Mouse (Mus musculus): ENCODE results near the gene Cnn3. TPM values are rescaled to one million over a fixed set of nuclear protein-coding genes. Genes with fewer than 3 reads are reported as not detected.
A peak's percentile ranks its signal among the peaks of the same experiment; 100 is the strongest.

Cnn3 gene
- polyA plus RNA-seq, 1 experiment, result 2.6 TPM

DNA sequence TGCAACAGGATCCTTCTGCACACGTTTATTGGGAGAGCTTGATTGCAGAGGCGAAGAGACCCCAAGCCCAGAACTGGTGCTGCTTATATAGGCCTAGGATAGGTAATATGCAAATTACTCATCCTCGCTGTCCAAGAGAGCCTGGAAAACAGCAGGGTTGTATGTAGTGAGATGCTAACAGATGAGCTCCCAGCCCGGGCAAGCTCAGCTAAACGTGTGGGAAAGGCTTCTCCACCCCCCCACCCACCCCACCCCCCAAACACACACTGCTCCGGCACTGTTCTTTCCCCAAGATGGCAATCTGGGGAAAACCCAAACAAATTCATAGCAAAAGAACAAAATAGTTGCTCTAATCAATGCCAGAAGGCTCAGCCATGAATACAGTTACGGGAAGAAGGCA, 29.7 kb upstream of the Cnn3 start:
- Histone ChIP-seq H3K4me3 (replicated peaks) (no peak overlapping the region), H3K9me3 (peaks cover 7% of the 10 kb centered on the region; the same call in 1 of the 2 replicates), H3K36me3 (replicated peaks; ENCODE audit: low read length) (no peaks in the 10 kb centered on the region), H3K4me1 (peaks cover 7% of the 10 kb centered on the region), H3K27me3 (replicated peaks) (peaks cover 7% of the 10 kb centered on the region)
- no peak for TF ChIP-seq GATA1 (IDR thresholded peaks at IDR 0.05; ENCODE audit: borderline replicate concordance, low read length)
- no peak for TF ChIP-seq FLI1 (IDR thresholded peaks at IDR 0.05; ENCODE audit: low read length)

DNA sequence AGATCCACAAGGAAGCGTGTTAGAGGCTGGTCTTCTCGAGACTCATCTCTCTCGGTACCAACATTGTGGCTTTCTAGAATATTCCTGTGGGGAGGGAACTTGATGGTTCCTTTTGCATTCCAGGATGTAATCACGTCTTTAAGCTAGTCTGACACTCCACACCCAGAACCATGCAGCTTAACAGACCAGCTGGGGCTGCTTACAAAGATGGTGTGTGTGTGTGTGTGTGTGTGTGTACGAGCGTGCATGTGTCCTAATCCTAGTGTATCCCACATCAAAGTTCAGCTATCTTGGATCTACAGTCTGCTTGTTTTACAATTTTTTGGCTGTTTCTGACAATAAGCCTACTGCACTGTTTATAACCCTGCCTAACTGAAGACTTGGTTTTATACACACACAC, 29.3 kb upstream of the Cnn3 start:
- Histone ChIP-seq H3K27me3 (replicated peaks) (peaks cover 7% of the 10 kb centered on the region), H3K36me3 (replicated peaks; ENCODE audit: low read length) (no peaks in the 10 kb centered on the region), H3K4me3 (replicated peaks) (no peak overlapping the region), H3K4me1 (peaks cover 11% of the 10 kb centered on the region), H3K9me3 (peaks cover 7% of the 10 kb centered on the region; the same call in 1 of the 2 replicates)
- no peak for TF ChIP-seq GATA1 (IDR thresholded peaks at IDR 0.05; ENCODE audit: borderline replicate concordance, low read length)
- no peak for TF ChIP-seq FLI1 (IDR thresholded peaks at IDR 0.05; ENCODE audit: low read length)

DNA sequence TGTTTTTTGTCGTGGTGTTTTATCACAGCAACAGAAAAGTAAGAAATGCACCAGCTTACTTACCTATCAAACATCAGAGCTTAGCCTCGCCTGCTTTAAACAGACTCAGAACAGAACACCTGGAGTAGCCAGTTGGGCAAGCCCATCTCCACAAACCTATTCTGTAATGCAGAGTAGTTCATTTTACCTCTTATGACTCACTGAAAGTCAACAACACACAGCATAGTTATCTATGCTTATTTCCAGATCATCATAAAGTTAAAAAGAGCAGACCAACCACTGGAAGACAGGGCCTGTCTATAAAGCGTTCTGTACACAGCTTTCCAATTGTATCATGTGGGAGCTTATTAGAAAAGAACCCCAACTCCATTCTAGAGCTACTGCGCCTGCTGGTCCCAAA, 24.9 kb upstream of the Cnn3 start:
- Histone ChIP-seq H3K36me3 (replicated peaks; ENCODE audit: low read length) (no peaks in the 10 kb centered on the region), H3K9me3 (peaks cover 7% of the 10 kb centered on the region; the same call in 1 of the 2 replicates), H3K4me1 (peaks cover 29% of the 10 kb centered on the region), H3K4me3 (replicated peaks) (no peak overlapping the region), H3K27me3 (replicated peaks) (peaks cover 2% of the 10 kb centered on the region)
- TF ChIP-seq FLI1 (IDR thresholded peaks at IDR 0.05; ENCODE audit: low read length) (no peak), GATA1 (IDR thresholded peaks at IDR 0.05; ENCODE audit: borderline replicate concordance, low read length) (no peak)

DNA sequence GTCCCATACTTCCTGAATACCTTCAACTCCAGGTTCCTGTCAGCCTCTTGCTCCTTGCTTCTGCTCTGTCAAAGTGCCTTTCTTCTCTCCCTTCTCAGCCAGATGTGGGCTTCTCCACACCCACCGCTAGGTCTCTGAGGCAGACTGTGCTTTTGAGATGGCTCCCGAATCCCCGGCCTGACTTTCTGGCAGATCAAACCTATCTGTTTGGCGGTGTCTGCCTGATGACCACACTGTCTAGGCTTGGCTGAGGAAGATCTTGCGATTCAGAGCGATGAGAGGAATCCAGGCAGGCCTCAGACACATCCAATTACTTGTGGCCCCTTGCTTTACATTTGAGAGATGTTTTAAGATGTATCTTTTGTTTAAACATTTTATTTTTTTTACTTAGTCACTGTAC, 24.2 kb upstream of the Cnn3 start:
- Histone ChIP-seq H3K36me3 (replicated peaks; ENCODE audit: low read length) (no peaks in the 10 kb centered on the region), H3K4me1 (peaks cover 29% of the 10 kb centered on the region), H3K9me3 (peaks cover 7% of the 10 kb centered on the region; the same call in 1 of the 2 replicates), H3K4me3 (replicated peaks) (peak overlapping the region; percentile 9), H3K27me3 (replicated peaks) (peaks cover 2% of the 10 kb centered on the region)
- TF ChIP-seq GATA1 (IDR thresholded peaks at IDR 0.05; ENCODE audit: borderline replicate concordance, low read length) (no peak), FLI1 (IDR thresholded peaks at IDR 0.05; ENCODE audit: low read length) (no peak)

DNA sequence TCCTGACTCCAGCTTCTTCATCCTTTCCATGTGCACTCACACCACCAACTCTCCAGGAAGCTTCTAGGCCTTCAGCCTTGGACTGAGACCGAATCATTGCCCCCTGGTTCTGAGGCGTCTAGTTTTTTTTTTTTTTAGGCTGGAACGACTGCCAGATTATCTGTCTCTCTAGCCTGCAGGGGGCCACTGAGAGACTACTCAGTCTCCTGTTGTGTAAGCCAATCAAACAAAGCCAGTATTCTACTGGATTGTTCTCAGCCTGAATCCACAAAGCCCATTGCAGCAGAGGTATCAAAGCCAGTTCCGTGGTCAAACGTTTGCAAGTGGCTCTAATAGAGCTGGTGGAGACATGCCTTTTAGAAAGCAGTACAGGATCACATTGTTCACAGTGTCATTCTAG, 22.8 kb upstream of the Cnn3 start:
- Histone ChIP-seq H3K27me3 (replicated peaks) (peaks cover 2% of the 10 kb centered on the region), H3K4me1 (peaks cover 29% of the 10 kb centered on the region), H3K9me3 (peaks cover 7% of the 10 kb centered on the region; the same call in 1 of the 2 replicates), H3K36me3 (replicated peaks; ENCODE audit: low read length) (no peaks in the 10 kb centered on the region), H3K4me3 (replicated peaks) (no peak overlapping the region)
- TF ChIP-seq FLI1 (IDR thresholded peaks at IDR 0.05; ENCODE audit: low read length) (no peak), GATA1 (IDR thresholded peaks at IDR 0.05; ENCODE audit: borderline replicate concordance, low read length) (no peak)

DNA sequence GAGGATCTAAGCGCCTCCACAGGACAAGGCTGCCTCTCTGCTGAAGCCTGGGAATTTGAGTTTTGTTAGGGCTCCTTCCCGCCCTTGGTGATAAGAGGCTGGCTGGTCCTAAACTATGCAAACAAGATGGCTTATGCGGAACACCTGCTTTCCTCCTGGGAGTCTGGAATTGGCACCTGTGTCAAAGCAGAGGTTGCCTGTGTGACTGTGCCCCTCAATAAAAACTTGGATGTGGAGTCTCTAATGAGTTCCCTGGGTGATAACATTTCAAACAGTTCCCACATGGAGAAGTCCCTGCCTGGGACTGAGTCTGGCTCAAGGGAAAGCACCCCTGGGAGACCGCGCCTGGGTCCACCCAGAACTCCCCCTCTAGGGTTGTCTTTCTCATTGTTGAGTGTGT, 21.2 kb upstream of the Cnn3 start:
- no peaks in the 10 kb centered on the region for H3K36me3 ChIP-seq (replicated peaks; ENCODE audit: low read length)
- H3K4me1 ChIP-seq, result peaks cover 29% of the 10 kb centered on the region
- peaks cover 8% of the 10 kb centered on the region for H3K27me3 ChIP-seq (replicated peaks)
- H3K9me3 ChIP-seq, result no peaks in the 10 kb centered on the region
- TF ChIP-seq FLI1 (IDR thresholded peaks at IDR 0.05; ENCODE audit: low read length), result no peak
- TF ChIP-seq GATA1 (IDR thresholded peaks at IDR 0.05; ENCODE audit: borderline replicate concordance, low read length), result no peak
- no peak overlapping the region for H3K4me3 ChIP-seq (replicated peaks)

DNA sequence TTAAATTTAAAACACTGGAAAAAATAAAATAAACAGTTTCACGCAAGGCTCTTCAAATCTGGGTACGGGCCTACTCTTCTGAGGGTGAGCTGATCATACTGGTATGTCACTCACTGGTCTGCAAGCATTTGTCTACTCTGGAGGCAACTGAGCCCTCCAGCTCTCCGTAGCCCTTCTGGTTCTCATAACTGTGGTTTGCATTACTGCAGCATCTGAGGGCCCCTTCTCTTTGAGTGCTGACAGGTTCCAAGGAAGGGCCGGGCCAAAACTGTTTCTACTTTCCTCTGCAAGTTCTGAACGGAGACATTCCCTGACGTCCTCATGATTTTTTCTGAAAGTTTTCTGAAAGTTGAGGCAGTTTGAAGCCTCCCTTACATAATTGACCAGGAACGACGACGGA, 18.9 kb upstream of the Cnn3 start:
- peaks cover 11% of the 10 kb centered on the region for H3K27me3 ChIP-seq (replicated peaks)
- TF ChIP-seq FLI1 (IDR thresholded peaks at IDR 0.05; ENCODE audit: low read length), result no peak
- TF ChIP-seq GATA1 (IDR thresholded peaks at IDR 0.05; ENCODE audit: borderline replicate concordance, low read length), result no peak
- no peaks in the 10 kb centered on the region for H3K36me3 ChIP-seq (replicated peaks; ENCODE audit: low read length)
- H3K4me1 ChIP-seq, result peaks cover 14% of the 10 kb centered on the region
- H3K4me3 ChIP-seq (replicated peaks), result no peak overlapping the region
- H3K9me3 ChIP-seq, result no peaks in the 10 kb centered on the region

DNA sequence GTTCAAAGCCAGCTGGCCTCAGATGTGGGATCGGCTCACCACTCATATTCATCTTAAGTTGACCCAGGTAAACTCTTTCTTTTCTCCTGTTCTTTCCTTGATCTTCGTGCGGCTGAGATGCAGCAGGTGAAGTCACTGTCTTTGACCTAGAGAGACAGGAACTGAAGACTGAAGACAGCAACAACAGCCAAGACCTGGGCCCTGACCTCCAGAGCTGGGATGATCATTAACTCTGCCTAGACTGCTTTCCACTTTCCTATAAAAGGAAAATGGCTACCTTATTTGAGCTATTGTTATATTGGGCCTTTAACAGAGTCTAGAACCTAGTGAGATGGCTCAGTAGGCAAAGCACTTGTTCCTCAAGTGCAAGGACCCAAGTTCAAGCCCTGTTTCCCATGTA, 17.9 kb upstream of the Cnn3 start:
- Histone ChIP-seq H3K9me3 (no peaks in the 10 kb centered on the region), H3K4me1 (peaks cover 4% of the 10 kb centered on the region), H3K4me3 (replicated peaks) (no peak overlapping the region), H3K36me3 (replicated peaks; ENCODE audit: low read length) (no peaks in the 10 kb centered on the region), H3K27me3 (replicated peaks) (peaks cover 13% of the 10 kb centered on the region)
- TF ChIP-seq FLI1 (IDR thresholded peaks at IDR 0.05; ENCODE audit: low read length), result no peak

DNA sequence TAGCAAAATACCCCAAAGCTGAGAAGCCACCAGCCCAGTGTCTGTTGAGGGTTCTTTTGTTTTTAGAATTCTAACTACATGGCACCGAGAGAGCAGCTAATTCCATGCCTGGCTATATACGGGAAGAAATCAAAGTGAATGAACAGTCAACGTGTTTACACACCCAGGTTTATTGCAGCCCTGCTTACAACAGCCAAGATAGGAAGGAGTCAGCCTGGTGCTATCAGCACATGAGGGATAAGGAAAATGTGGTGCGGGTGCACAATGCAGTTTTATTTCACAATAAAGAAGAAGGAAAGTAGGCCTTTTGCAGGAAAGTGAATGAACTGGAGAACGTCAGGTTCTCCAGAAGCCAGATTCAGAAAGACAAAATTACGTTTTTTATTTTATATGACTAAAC, 14.8 kb upstream of the Cnn3 start:
- H3K27me3 ChIP-seq (replicated peaks), result peaks cover 13% of the 10 kb centered on the region
- no peaks in the 10 kb centered on the region for H3K4me1 ChIP-seq
- TF ChIP-seq FLI1 (IDR thresholded peaks at IDR 0.05; ENCODE audit: low read length) (no peak), GATA1 (IDR thresholded peaks at IDR 0.05; ENCODE audit: borderline replicate concordance, low read length) (no peak)
- H3K9me3 ChIP-seq, result peaks cover 12% of the 10 kb centered on the region
- no peak overlapping the region for H3K4me3 ChIP-seq (replicated peaks)
- no peaks in the 10 kb centered on the region for H3K36me3 ChIP-seq (replicated peaks; ENCODE audit: low read length)

DNA sequence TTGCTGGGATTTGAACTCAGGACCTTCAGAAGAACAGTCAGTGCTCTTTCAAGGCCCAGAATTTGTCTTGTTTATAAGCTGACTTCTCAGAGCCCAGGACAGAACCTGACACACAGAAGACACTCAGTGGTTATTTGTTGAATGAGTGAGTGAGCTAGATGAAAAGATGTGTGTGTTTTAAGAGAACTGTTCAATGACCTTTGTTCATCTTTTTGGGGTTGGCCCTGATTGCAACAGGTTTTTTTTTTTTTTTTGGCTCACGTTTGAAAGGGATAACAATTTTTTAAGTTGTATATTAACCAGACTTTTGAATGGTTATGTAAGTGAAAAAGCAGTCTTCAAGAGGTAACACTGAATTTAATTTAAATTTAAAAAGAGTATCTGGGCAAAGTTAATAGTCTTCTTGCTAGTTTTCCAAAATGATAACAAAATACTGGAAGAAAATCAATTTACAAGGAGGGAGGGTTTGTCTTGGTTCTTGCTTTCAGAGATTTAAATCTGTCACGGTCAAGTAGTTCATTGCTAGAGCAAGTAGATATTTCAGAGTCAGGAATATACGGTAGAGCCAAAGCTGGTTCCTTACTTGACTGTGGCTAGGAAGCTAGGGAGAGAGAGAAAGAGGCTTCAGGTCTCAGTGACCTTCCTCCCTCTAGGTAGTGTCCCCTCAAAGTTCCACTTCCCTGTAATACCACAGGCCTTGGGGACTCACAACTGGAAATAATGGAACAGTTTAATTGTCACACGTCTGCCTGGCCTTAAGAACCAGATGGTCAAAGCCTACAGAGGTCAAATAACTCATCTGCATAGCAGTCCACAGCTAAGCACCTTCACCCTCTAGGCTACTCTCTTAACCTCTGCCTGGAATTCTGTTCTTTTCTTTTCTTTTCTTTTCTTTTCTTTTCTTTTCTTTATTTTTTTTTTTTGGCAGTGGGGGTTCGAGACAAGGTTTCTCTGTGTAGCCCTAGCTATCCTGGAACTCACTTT, 9.8 kb upstream of the Cnn3 start:
- Histone ChIP-seq H3K27me3 (replicated peaks) (peaks cover 6% of the 10 kb centered on the region), H3K4me3 (replicated peaks) (no peak overlapping the region), H3K9me3 (peaks cover 12% of the 10 kb centered on the region), H3K4me1 (peaks cover 9% of the 10 kb centered on the region), H3K36me3 (replicated peaks; ENCODE audit: low read length) (no peaks in the 10 kb centered on the region)
- no peak for TF ChIP-seq GATA1 (IDR thresholded peaks at IDR 0.05; ENCODE audit: borderline replicate concordance, low read length)
- TF ChIP-seq FLI1 (IDR thresholded peaks at IDR 0.05; ENCODE audit: low read length), result no peak
